In the genomic region with DNA sequence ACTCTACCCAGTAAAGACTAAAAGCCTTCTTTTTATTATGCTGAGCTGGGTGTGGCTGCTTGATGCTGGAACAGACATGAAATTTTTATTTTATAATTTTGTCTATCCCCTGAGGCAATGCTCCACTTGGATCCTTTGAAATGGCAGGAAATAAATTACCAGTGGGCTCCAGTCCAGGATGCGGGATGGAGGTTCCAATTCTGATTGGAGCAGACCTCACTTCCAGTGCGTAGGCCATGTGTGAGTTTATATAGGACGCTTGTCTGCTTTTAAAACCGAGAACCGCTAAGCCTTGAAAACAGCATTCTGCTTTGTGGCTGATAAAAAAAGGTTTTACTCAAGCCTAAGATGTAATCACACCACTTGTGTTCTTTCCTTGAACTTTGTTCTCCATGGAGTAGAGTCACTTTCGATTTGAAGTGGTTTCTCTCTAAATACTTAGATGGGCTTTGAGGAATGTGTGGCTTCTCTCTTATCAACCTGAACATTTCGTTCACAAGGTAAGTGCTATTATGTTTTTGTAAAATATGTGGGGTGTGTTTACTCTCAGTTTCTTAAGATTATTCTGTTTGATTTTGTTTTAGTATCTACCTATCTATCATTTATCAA, we compare ENCODE assay signal across 10 mouse cellular contexts.
A peak's percentile ranks its signal among the peaks of the same experiment; 100 is the strongest.
DNase-seq lines count a peak whose midpoint lies in the region; ATAC-seq and TF ChIP-seq lines count a peak whose summit lies in the region.
"Had no signal": no experiment of that assay in that cellular context is flagged by ENCODE, and none has a peak within 500 bp of the region (broad histone marks: within the 10 kb centered on the region; RNA-seq: fewer than 3 reads in every experiment).

No protein-coding gene starts in this region.

- WGBS in lung, postnatal 0 days, result 36% methylated on average over 7 of the region's 7 CpGs
- WGBS in midbrain, embryonic 14.5 days, result 81% methylated on average over 7 of the region's 7 CpGs
- 87% methylated on average over 7 of the region's 7 CpGs for WGBS in hindbrain, embryonic 12.5 days

- intact Hi-C loops in left cerebral cortex, postnatal 25 days (cut with DNase I), result no loop called here

- H3K36me3 ChIP-seq in lung, postnatal 0 days (ENCODE audit: insufficient read depth, low read length), result no peaks in the 10 kb centered on the region
- no peaks in the 10 kb centered on the region for H3K36me3 ChIP-seq in midbrain, embryonic 14.5 days (ENCODE audit: control insufficient read depth, insufficient read depth, low read length)
- H3K36me3 ChIP-seq in hindbrain, embryonic 12.5 days, result no peaks in the 10 kb centered on the region
- H3K36me3 ChIP-seq: kidney, embryonic 15.5 days had no signal

- no peaks in the 10 kb centered on the region for H3K4me1 ChIP-seq in lung, postnatal 0 days (ENCODE audit: insufficient read depth, low read depth, low read length)
- H3K4me1 ChIP-seq in midbrain, embryonic 14.5 days (ENCODE audit: control insufficient read depth, insufficient read depth, low read length), result no peaks in the 10 kb centered on the region
- H3K4me1 ChIP-seq in hindbrain, embryonic 12.5 days, result no peaks in the 10 kb centered on the region
- H3K4me1 ChIP-seq: megakaryocyte, embryonic 14.5 days had no signal

- H3K4me2 ChIP-seq in lung, postnatal 0 days (replicated peaks; ENCODE audit: low read depth, low read length), result no peak overlapping the region
- no peak overlapping the region for H3K4me2 ChIP-seq in midbrain, embryonic 14.5 days (ENCODE audit: low read length)
- H3K4me2 ChIP-seq in hindbrain, embryonic 12.5 days (replicated peaks), result no peak overlapping the region
- H3K4me2 ChIP-seq: kidney, embryonic 15.5 days had no signal

- peak overlapping the region; percentile 88 for H3K27ac ChIP-seq in lung, postnatal 0 days (ENCODE audit: low read length)
- no peak overlapping the region for H3K27ac ChIP-seq in midbrain, embryonic 14.5 days (replicated peaks; ENCODE audit: low read depth, low read length)
- no peak overlapping the region for H3K27ac ChIP-seq in hindbrain, embryonic 12.5 days
- H3K27ac ChIP-seq: kidney, embryonic 15.5 days had no signal

- ATAC-seq in lung, postnatal 0 days, result peak; percentile 23
- no peak for ATAC-seq in midbrain, embryonic 14.5 days (ENCODE audit: low FRiP score, low TSS enrichment)
- no peak for ATAC-seq in hindbrain, embryonic 12.5 days (ENCODE audit: low FRiP score)

- no peaks in the 10 kb centered on the region for H3K9me3 ChIP-seq in lung, postnatal 0 days (ENCODE audit: low read length)
- no peaks in the 10 kb centered on the region for H3K9me3 ChIP-seq in midbrain, embryonic 14.5 days (ENCODE audit: control insufficient read depth, low read length)
- no peaks in the 10 kb centered on the region for H3K9me3 ChIP-seq in hindbrain, embryonic 12.5 days (replicated peaks)
- H3K9me3 ChIP-seq: kidney, embryonic 15.5 days; megakaryocyte, embryonic 14.5 days had no signal

- peak; percentile 100 for TF ChIP-seq EP300 in lung, postnatal 0 days (IDR thresholded peaks at IDR 0.05)

- no peak for TF ChIP-seq CTCF in lung, postnatal 0 days (IDR thresholded peaks at IDR 0.05)

- H3K4me3 ChIP-seq in lung, postnatal 0 days (ENCODE audit: low read depth, low read length), result no peak overlapping the region
- H3K4me3 ChIP-seq in midbrain, embryonic 14.5 days (replicated peaks; ENCODE audit: low read depth, low read length), result no peak overlapping the region
- H3K4me3 ChIP-seq in hindbrain, embryonic 12.5 days, result no peak overlapping the region
- H3K4me3 ChIP-seq: kidney, embryonic 15.5 days; megakaryocyte, embryonic 14.5 days had no signal

- DNase-seq in gastrocnemius, adult 18-20 months (ENCODE audit: low spot score), result peak; percentile 34
- no peak for DNase-seq in gastrocnemius, postnatal 25 days
- DNase-seq in lung, postnatal 0 days (ENCODE audit: low spot score), result peak; percentile 84
- no peak for DNase-seq in lung, postnatal 4 days
- DNase-seq in left cerebral cortex, postnatal 25 days (ENCODE audit: low spot score in 2 of 2), result peak; percentile 28 to 87
- DNase-seq in midbrain, embryonic 14.5 days, result no peak
- DNase-seq: heart, postnatal 36 days had no signal

- no peak overlapping the region for H3K9ac ChIP-seq in lung, postnatal 0 days (replicated peaks; ENCODE audit: low read depth)
- no peak overlapping the region for H3K9ac ChIP-seq in midbrain, embryonic 14.5 days (replicated peaks; ENCODE audit: low read length)
- no peak overlapping the region for H3K9ac ChIP-seq in hindbrain, embryonic 12.5 days
- H3K9ac ChIP-seq: kidney, embryonic 15.5 days had no signal

- no peaks in the 10 kb centered on the region for H3K27me3 ChIP-seq in lung, postnatal 0 days (replicated peaks; ENCODE audit: insufficient read depth, low read length)
- no peaks in the 10 kb centered on the region for H3K27me3 ChIP-seq in midbrain, embryonic 14.5 days (ENCODE audit: control insufficient read depth, insufficient read depth, low read length)
- no peaks in the 10 kb centered on the region for H3K27me3 ChIP-seq in hindbrain, embryonic 12.5 days
- H3K27me3 ChIP-seq: kidney, embryonic 15.5 days; megakaryocyte, embryonic 14.5 days had no signal

Comparison
In these comparisons a context has a peak if more than half of its experiments do, and no peak if none do; other contexts are left out.
1. DNase-seq: peak in gastrocnemius, adult 18-20 months (single experiment), lung, postnatal 0 days (single experiment) and left cerebral cortex, postnatal 25 days (2 of 2); none in gastrocnemius, postnatal 25 days (single experiment), lung, postnatal 4 days (0 of 2) and midbrain, embryonic 14.5 days (single experiment).